In genomic region chr3:97201943-97202342, GRCm38 (mm10) we compare ENCODE assay signal across 8 mouse cellular contexts. TPM values are rescaled to one million over a fixed set of nuclear protein-coding genes. Genes with fewer than 3 reads are reported as not detected.
DNase-seq lines count a peak whose midpoint lies in the region; ATAC-seq lines count a peak whose summit lies in the region.

No protein-coding gene starts in this region.

- no peak overlapping the region for H3K9ac ChIP-seq in kidney, embryonic 15.5 days
- H3K9ac ChIP-seq in lung, embryonic 15.5 days = no peak overlapping the region

- no peak overlapping the region for H3K4me2 ChIP-seq in kidney, embryonic 15.5 days
- H3K4me2 ChIP-seq in lung, embryonic 15.5 days = no peak overlapping the region

- H3K9me3 ChIP-seq in kidney, embryonic 15.5 days (replicated peaks) = no peaks in the 10 kb centered on the region
- no peaks in the 10 kb centered on the region for H3K9me3 ChIP-seq in lung, embryonic 15.5 days

- peaks cover 47% of the 10 kb centered on the region for H3K36me3 ChIP-seq in kidney, embryonic 15.5 days
- H3K36me3 ChIP-seq in lung, embryonic 15.5 days = peaks cover 25% of the 10 kb centered on the region

- peak; percentile 56 for ATAC-seq in CD4-positive, CD25-positive, alpha-beta regulatory T cell, adult 4 months
- ATAC-seq in kidney, embryonic 15.5 days (replicated peaks; ENCODE audit: low FRiP score) = peak; percentile 29
- peak; percentile 60; the same call in 1 of the 2 replicates for ATAC-seq in lung, embryonic 15.5 days (ENCODE audit: borderline replicate concordance, extremely low read depth, low FRiP score, low TSS enrichment)
- ATAC-seq in neutrophil, adult 5-6 weeks (ENCODE audit: extremely low read depth, insufficient number of reproducible peaks, low FRiP score, poor library complexity, severe bottlenecking) = peak; percentile 59

- no peak overlapping the region for H3K4me3 ChIP-seq in kidney, embryonic 15.5 days (replicated peaks)
- H3K4me3 ChIP-seq in lung, embryonic 15.5 days = no peak overlapping the region

- no peaks in the 10 kb centered on the region for H3K27me3 ChIP-seq in kidney, embryonic 15.5 days
- no peaks in the 10 kb centered on the region for H3K27me3 ChIP-seq in lung, embryonic 15.5 days

- H3K4me1 ChIP-seq in kidney, embryonic 15.5 days = peaks cover 12% of the 10 kb centered on the region; the same call in 1 of the 2 replicates
- no peaks in the 10 kb centered on the region for H3K4me1 ChIP-seq in lung, embryonic 15.5 days

- 49% methylated on average over 5 of the region's 5 CpGs for WGBS in kidney, embryonic 15.5 days
- WGBS in lung, embryonic 15.5 days = 35% methylated on average over 5 of the region's 5 CpGs

- 0 out of 2 replicates have a peak overlapping the region, but pooled peaks have one; percentile 9 for H3K27ac ChIP-seq in kidney, embryonic 15.5 days
- no peak overlapping the region for H3K27ac ChIP-seq in lung, embryonic 15.5 days

- peak; percentile 66 for DNase-seq in adipocyte (ENCODE audit: low spot score)
- DNase-seq in embryo, embryonic 10 days (ENCODE audit: low spot score) = peak; percentile 81
- peak; percentile 61 for DNase-seq in heart, adult 8-10 months (ENCODE audit: low spot score)
- DNase-seq in thymus, postnatal 25 days = peak; percentile 63

RNA-seq across cellular contexts. Expression of gene Acp6, which starts 43.4 kb away (rescaled TPM):
- 10 to 100 TPM; 43.0 to 64.3 TPM for polyA plus RNA-seq in CD4-positive, CD25-positive, alpha-beta regulatory T cell, adult 4 months (2017; shearing (Covaris generic))
- 10 to 100 TPM; 31.9 to 37.2 (median 34.1) TPM for total RNA-seq in heart, adult 8-10 months (2022)
- 53.7 and 55.0 TPM in 2 replicates for polyA plus RNA-seq in kidney, embryonic 15.5 days (2015; fragmentation: Nextera tagmentation; extraction: Ambion mirVana)
- 48.7 and 52.0 TPM in 2 replicates for polyA plus RNA-seq in lung, embryonic 15.5 days (2015; fragmentation: Nextera tagmentation; extraction: Ambion mirVana)
- total RNA-seq in neutrophil, adult 5-6 weeks (2017) = 23.9 and 39.8 TPM in 2 replicates
